Mouse (Mus musculus): ENCODE measurements around the gene Ugt1a10. TPM values are rescaled to one million over a fixed set of nuclear protein-coding genes. Genes with fewer than 3 reads are reported as not detected.
A peak's percentile ranks its signal among the peaks of the same experiment; 100 is the strongest.

The Ugt1a10 gene
- polyA plus RNA-seq, 2 experiments, result not detected

- no peaks in the 10 kb centered on the region for H3K27me3 ChIP-seq (ENCODE audit: control insufficient read depth, insufficient read depth, low read length)
- no peaks in the 10 kb centered on the region for H3K4me1 ChIP-seq (ENCODE audit: control insufficient read depth, insufficient read depth, low read length)
- H3K9ac ChIP-seq (ENCODE audit: low read depth, low read length, severe bottlenecking), result no peak overlapping the region
- 83% methylated on average over 4 of the region's 4 CpGs for WGBS
- no peak for TF ChIP-seq POLR2A (IDR thresholded peaks at IDR 0.05; ENCODE audit: borderline replicate concordance, extremely low read depth, insufficient read depth, insufficient read length)
- H3K9me3 ChIP-seq (ENCODE audit: control insufficient read depth, low read length), result no peaks in the 10 kb centered on the region
- ATAC-seq (ENCODE audit: low FRiP score, low read depth), result no peak
- no peak overlapping the region for H3K4me3 ChIP-seq (replicated peaks; ENCODE audit: low read length)
- no peak overlapping the region for H3K4me2 ChIP-seq (replicated peaks; ENCODE audit: low read depth, low read length, severe bottlenecking)
- no peak overlapping the region for H3K27ac ChIP-seq (replicated peaks; ENCODE audit: low read depth, low read length)
- DNase-seq (ENCODE audit: low spot score), result no peak
- peaks cover 100% of the 10 kb centered on the region for H3K36me3 ChIP-seq (ENCODE audit: control insufficient read depth, insufficient read depth, low read length)
Observed at GRCm38 (mm10) chr1:88264869-88265240, 209.7 kb downstream of the Ugt1a10 start.

- H3K27me3 ChIP-seq (ENCODE audit: control insufficient read depth, insufficient read depth, low read length), result no peaks in the 10 kb centered on the region
- no peaks in the 10 kb centered on the region for H3K9me3 ChIP-seq (ENCODE audit: control insufficient read depth, low read length)
- no peak for TF ChIP-seq POLR2A (IDR thresholded peaks at IDR 0.05; ENCODE audit: borderline replicate concordance, extremely low read depth, insufficient read depth, insufficient read length)
- H3K4me3 ChIP-seq (replicated peaks; ENCODE audit: low read length), result no peak overlapping the region
- no peaks in the 10 kb centered on the region for H3K4me1 ChIP-seq (ENCODE audit: control insufficient read depth, insufficient read depth, low read length)
- no peak overlapping the region for H3K9ac ChIP-seq (ENCODE audit: low read depth, low read length, severe bottlenecking)
- peaks cover 90% of the 10 kb centered on the region for H3K36me3 ChIP-seq (ENCODE audit: control insufficient read depth, insufficient read depth, low read length)
- WGBS, result 89% methylated on average over 13 of the region's 13 CpGs
- ATAC-seq (ENCODE audit: low FRiP score, low read depth) (no peak), DNase-seq (ENCODE audit: low spot score) (no peak)
- no peak overlapping the region for H3K4me2 ChIP-seq (replicated peaks; ENCODE audit: low read depth, low read length, severe bottlenecking)
- no peak overlapping the region for H3K27ac ChIP-seq (replicated peaks; ENCODE audit: low read depth, low read length)
Observed at GRCm38 (mm10) chr1:88266123-88266522, 210.9 kb downstream of the Ugt1a10 start.

- no peak for DNase-seq (ENCODE audit: low spot score)
- H3K27me3 ChIP-seq (ENCODE audit: control insufficient read depth, insufficient read depth, low read length), result no peaks in the 10 kb centered on the region
- TF ChIP-seq POLR2A (IDR thresholded peaks at IDR 0.05; ENCODE audit: borderline replicate concordance, extremely low read depth, insufficient read depth, insufficient read length), result no peak
Observed at GRCm38 (mm10) chr1:88267489-88267888, 212.3 kb downstream of the Ugt1a10 start.

GRCm38 (mm10) chr1:88268070-88268469 lies 212.9 kb downstream of the Ugt1a10 start:
- H3K4me3 ChIP-seq (replicated peaks; ENCODE audit: low read length), result no peak overlapping the region
- peaks cover 90% of the 10 kb centered on the region for H3K36me3 ChIP-seq (ENCODE audit: control insufficient read depth, insufficient read depth, low read length)
- 88% methylated on average over 6 of the region's 6 CpGs for WGBS
- H3K4me2 ChIP-seq (replicated peaks; ENCODE audit: low read depth, low read length, severe bottlenecking), result no peak overlapping the region
- DNase-seq (ENCODE audit: low spot score) (no peak), ATAC-seq (ENCODE audit: low FRiP score, low read depth) (0 out of 2 replicates have a peak, but pooled peaks have one; percentile 1)
- no peaks in the 10 kb centered on the region for H3K27me3 ChIP-seq (ENCODE audit: control insufficient read depth, insufficient read depth, low read length)
- no peak for TF ChIP-seq POLR2A (IDR thresholded peaks at IDR 0.05; ENCODE audit: borderline replicate concordance, extremely low read depth, insufficient read depth, insufficient read length)
- no peaks in the 10 kb centered on the region for H3K9me3 ChIP-seq (ENCODE audit: control insufficient read depth, low read length)
- no peak overlapping the region for H3K9ac ChIP-seq (ENCODE audit: low read depth, low read length, severe bottlenecking)
- no peaks in the 10 kb centered on the region for H3K4me1 ChIP-seq (ENCODE audit: control insufficient read depth, insufficient read depth, low read length)
- H3K27ac ChIP-seq (replicated peaks; ENCODE audit: low read depth, low read length), result no peak overlapping the region

More at GRCm38 (mm10) chr1:88267489-88267888, 212.3 kb downstream of the Ugt1a10 start:
- Histone ChIP-seq H3K4me3 (replicated peaks; ENCODE audit: low read length) (no peak overlapping the region), H3K4me1 (ENCODE audit: control insufficient read depth, insufficient read depth, low read length) (no peaks in the 10 kb centered on the region), H3K4me2 (replicated peaks; ENCODE audit: low read depth, low read length, severe bottlenecking) (no peak overlapping the region), H3K9me3 (ENCODE audit: control insufficient read depth, low read length) (no peaks in the 10 kb centered on the region), H3K9ac (ENCODE audit: low read depth, low read length, severe bottlenecking) (no peak overlapping the region), H3K36me3 (ENCODE audit: control insufficient read depth, insufficient read depth, low read length) (peaks cover 90% of the 10 kb centered on the region), H3K27ac (replicated peaks; ENCODE audit: low read depth, low read length) (no peak overlapping the region)
- 91% methylated on average over 6 of the region's 6 CpGs for WGBS
- 0 out of 2 replicates have a peak, but pooled peaks have one; percentile 0 for ATAC-seq (ENCODE audit: low FRiP score, low read depth)

Small RNAs within 50 kb of the gene (microRNA-seq; reads per million reads assigned to microRNA genes)
- not detected for gene Gm25198

Other genes starting within 250 kb of the Ugt1a10 start
- gene Dgkd, start 202.1 kb upstream of the Ugt1a10 start, polyA plus RNA-seq (2012; rRNA removed), result 35.5 and 38.7 TPM in 2 replicates
- gene Dgkd, start 202.1 kb upstream of the Ugt1a10 start, polyA plus RNA-seq (2014; fragmentation: Nextera tagmentation; extraction: Ambion mirVana), result 26.7 and 30.2 TPM in 2 replicates
- gene Usp40, start 46.8 kb upstream of the Ugt1a10 start, polyA plus RNA-seq (2012; rRNA removed), result 33.2 and 35.2 TPM in 2 replicates
- gene Usp40, start 46.8 kb upstream of the Ugt1a10 start, polyA plus RNA-seq (2014; fragmentation: Nextera tagmentation; extraction: Ambion mirVana), result 36.2 and 44.1 TPM in 2 replicates
- gene Ugt1a9, start 15.4 kb downstream of the Ugt1a10 start, polyA plus RNA-seq (2012; rRNA removed), result not detected in 2 replicates
- gene Ugt1a9, start 15.4 kb downstream of the Ugt1a10 start, polyA plus RNA-seq (2014; fragmentation: Nextera tagmentation; extraction: Ambion mirVana), result not detected in 2 replicates
- not detected in 2 replicates for gene Ugt1a8, start 32.4 kb downstream of the Ugt1a10 start, polyA plus RNA-seq (2012; rRNA removed)
- not detected in 2 replicates for gene Ugt1a8, start 32.4 kb downstream of the Ugt1a10 start, polyA plus RNA-seq (2014; fragmentation: Nextera tagmentation; extraction: Ambion mirVana)
- 2.0 and 2.2 TPM in 2 replicates for gene Ugt1a7c, start 39.7 kb downstream of the Ugt1a10 start, polyA plus RNA-seq (2012; rRNA removed)
- 2.5 and 2.6 TPM in 2 replicates for gene Ugt1a7c, start 39.7 kb downstream of the Ugt1a10 start, polyA plus RNA-seq (2014; fragmentation: Nextera tagmentation; extraction: Ambion mirVana)
- gene Ugt1a6b, start 47.9 kb downstream of the Ugt1a10 start, polyA plus RNA-seq (2012; rRNA removed), result 0.12 and 0.24 TPM in 2 replicates
- 0.70 and 1.0 TPM in 2 replicates for gene Ugt1a6b, start 47.9 kb downstream of the Ugt1a10 start, polyA plus RNA-seq (2014; fragmentation: Nextera tagmentation; extraction: Ambion mirVana)
- 1.9 and 2.3 TPM in 2 replicates for gene Ugt1a6a, start 79.4 kb downstream of the Ugt1a10 start, polyA plus RNA-seq (2012; rRNA removed)
- 2.9 and 5.4 TPM in 2 replicates for gene Ugt1a6a, start 79.4 kb downstream of the Ugt1a10 start, polyA plus RNA-seq (2014; fragmentation: Nextera tagmentation; extraction: Ambion mirVana)
- gene Ugt1a5, start 110.6 kb downstream of the Ugt1a10 start, polyA plus RNA-seq (2012; rRNA removed), result 0.08 and 0.19 TPM in 2 replicates
- not detected in 2 replicates for gene Ugt1a5, start 110.6 kb downstream of the Ugt1a10 start, polyA plus RNA-seq (2014; fragmentation: Nextera tagmentation; extraction: Ambion mirVana)
- 0.04 and 0.08 TPM in 2 replicates for gene Ugt1a2, start 145.2 kb downstream of the Ugt1a10 start, polyA plus RNA-seq (2012; rRNA removed)
- gene Ugt1a2, start 145.2 kb downstream of the Ugt1a10 start, polyA plus RNA-seq (2014; fragmentation: Nextera tagmentation; extraction: Ambion mirVana), result not detected in 2 replicates
- 9.1 and 10.2 TPM in 2 replicates for gene Dnajb3, start 150.4 kb downstream of the Ugt1a10 start, polyA plus RNA-seq (2012; rRNA removed)
- 9.4 and 10.5 TPM in 2 replicates for gene Dnajb3, start 150.4 kb downstream of the Ugt1a10 start, polyA plus RNA-seq (2014; fragmentation: Nextera tagmentation; extraction: Ambion mirVana)
- gene Ugt1a1, start 156.6 kb downstream of the Ugt1a10 start, polyA plus RNA-seq (2012; rRNA removed), result 1.5 and 2.3 TPM in 2 replicates
- gene Ugt1a1, start 156.6 kb downstream of the Ugt1a10 start, polyA plus RNA-seq (2014; fragmentation: Nextera tagmentation; extraction: Ambion mirVana), result 4.3 and 5.8 TPM in 2 replicates
- gene Mroh2a, start 171.6 kb downstream of the Ugt1a10 start, polyA plus RNA-seq (2012; rRNA removed), result 0.15 and 0.20 TPM in 2 replicates
- 1.7 and 2.2 TPM in 2 replicates for gene Mroh2a, start 171.6 kb downstream of the Ugt1a10 start, polyA plus RNA-seq (2014; fragmentation: Nextera tagmentation; extraction: Ambion mirVana)
- gene Hjurp, start 222.2 kb downstream of the Ugt1a10 start, polyA plus RNA-seq (2012; rRNA removed), result 277 and 360 TPM in 2 replicates
- gene Hjurp, start 222.2 kb downstream of the Ugt1a10 start, polyA plus RNA-seq (2014; fragmentation: Nextera tagmentation; extraction: Ambion mirVana), result 139 and 150 TPM in 2 replicates
- gene Trpm8, start 222.3 kb downstream of the Ugt1a10 start, polyA plus RNA-seq (2012; rRNA removed), result not detected in 2 replicates
- gene Trpm8, start 222.3 kb downstream of the Ugt1a10 start, polyA plus RNA-seq (2014; fragmentation: Nextera tagmentation; extraction: Ambion mirVana), result not detected in 2 replicates